Mouse (Mus musculus): ENCODE measurements at regions not wholly inside any gene's neighbourhood (a gene's known extent, or its start where the extent isn't known, plus 50 kb on each side); places are given as distances from the start of the nearest gene placed in this dataset.

GRCm38 (mm10) chr12:45162011-45162410, 87.5 kb upstream of the Stxbp6 start:
- TF ChIP-seq CHD2 (IDR thresholded peaks at IDR 0.05; ENCODE audit: low read depth, low read length) (no peak), ZC3H11A (IDR thresholded peaks at IDR 0.05; ENCODE audit: borderline replicate concordance, low read depth, low read length) (no peak; the same call in 1 of the 2 replicates), ZNF384 (IDR thresholded peaks at IDR 0.05; ENCODE audit: low read depth, low read length) (no peak), HCFC1 (IDR thresholded peaks at IDR 0.05; ENCODE audit: borderline replicate concordance, insufficient read depth, low read length) (no peak)

Measured in ES-E14 (cell line).